In the genomic region with DNA sequence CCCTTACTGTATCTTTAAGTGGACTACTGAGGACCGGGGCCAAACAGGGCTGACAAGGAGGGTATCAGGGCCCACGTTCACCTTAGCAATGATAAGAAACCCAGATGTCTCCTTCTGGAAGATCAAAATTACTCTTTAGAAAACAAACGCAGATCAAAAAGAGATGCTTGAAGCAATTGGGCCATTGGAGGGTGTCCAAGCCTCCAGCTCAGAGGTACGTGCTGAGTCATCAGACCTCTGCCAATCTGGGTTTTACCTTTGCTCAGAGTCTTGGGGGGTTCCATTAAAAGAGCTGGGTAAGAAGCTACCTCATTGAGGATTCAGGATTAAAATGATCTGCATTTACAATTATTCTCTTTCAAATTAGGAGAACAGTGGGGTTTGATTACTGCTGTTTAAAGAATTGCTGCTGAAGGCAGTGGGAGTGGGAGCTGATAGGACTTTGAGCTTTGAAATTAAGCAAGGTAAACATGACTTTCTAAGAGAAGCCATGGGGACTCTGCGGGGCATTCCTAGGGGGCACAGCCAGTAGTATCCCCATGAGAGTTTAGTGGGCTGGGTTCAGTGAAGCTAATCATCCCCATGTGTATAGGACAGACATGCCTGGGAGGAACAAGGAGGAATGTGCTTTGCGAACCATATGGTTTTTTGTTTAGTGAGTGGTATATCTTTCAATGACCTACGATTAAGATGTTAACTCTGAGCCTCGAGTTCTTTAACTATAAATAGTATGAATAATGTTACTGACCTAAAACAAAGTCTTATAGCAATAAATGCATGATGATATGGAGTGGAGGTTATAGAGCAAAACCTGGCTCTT, we compare ENCODE assay signal across 17 mouse cellular contexts.
DNase-seq lines count a peak whose midpoint lies in the region; ATAC-seq and TF ChIP-seq lines count a peak whose summit lies in the region.
"Had no signal": no experiment of that assay in that cellular context is flagged by ENCODE, and none has a peak within 500 bp of the region (broad histone marks: within the 10 kb centered on the region; RNA-seq: fewer than 3 reads in every experiment).

No protein-coding gene starts in this region.

- 50% methylated on average over 8 of the region's 8 CpGs for WGBS in kidney, embryonic 16.5 days

- H3K36me3 ChIP-seq in E14TG2a.4 (ENCODE audit: insufficient read depth, low read length), result no peaks in the 10 kb centered on the region
- 0 out of 2 replicates have a peak, but pooled peaks cover 2% of the 10 kb centered on the region for H3K36me3 ChIP-seq in kidney, embryonic 16.5 days (ENCODE audit: insufficient read depth, low read length)
- H3K36me3 ChIP-seq: forebrain, embryonic 15.5 days; heart, embryonic 13.5 days; hindbrain, embryonic 10.5 days; midbrain, embryonic 13.5 days had no signal

- H3K4me2 ChIP-seq in kidney, embryonic 16.5 days (replicated peaks; ENCODE audit: low read depth, low read length), result no peak overlapping the region
- H3K4me2 ChIP-seq: forebrain, embryonic 15.5 days; heart, embryonic 13.5 days; lung, embryonic 14.5 days; midbrain, embryonic 13.5 days had no signal

- peaks cover 90% of the 10 kb centered on the region for H3K4me1 ChIP-seq in E14TG2a.4 (replicated peaks; ENCODE audit: low read depth, low read length)
- H3K4me1 ChIP-seq in kidney, embryonic 16.5 days (ENCODE audit: insufficient read depth, low read length), result peaks cover 37% of the 10 kb centered on the region
- H3K4me1 ChIP-seq: forebrain, embryonic 15.5 days; midbrain, embryonic 13.5 days had no signal

- ATAC-seq in kidney, embryonic 16.5 days (ENCODE audit: low FRiP score, low TSS enrichment), result peak; percentile 53; the same call in 1 of the 2 replicates
- ATAC-seq: forebrain, embryonic 15.5 days; inflammation-experienced regulatory T-cells, adult 6 months; midbrain, embryonic 13.5 days had no signal

- 0 out of 2 replicates have a peak overlapping the region, but pooled peaks have one; percentile 52 for H3K27ac ChIP-seq in kidney, embryonic 16.5 days (ENCODE audit: low read length)
- H3K27ac ChIP-seq: forebrain, embryonic 15.5 days; heart, embryonic 13.5 days; hindbrain, embryonic 10.5 days; macrophage; midbrain, embryonic 13.5 days had no signal

- TF ChIP-seq CTCF in E14TG2a.4 (conservative IDR thresholded peaks at IDR 0.05; ENCODE audit: low read length), result no peak

- H3K27me3 ChIP-seq in E14TG2a.4 (ENCODE audit: insufficient read depth, low read length), result no peaks in the 10 kb centered on the region
- no peaks in the 10 kb centered on the region for H3K27me3 ChIP-seq in kidney, embryonic 16.5 days (ENCODE audit: insufficient read depth, low read length)
- H3K27me3 ChIP-seq: forebrain, embryonic 15.5 days; heart, embryonic 13.5 days; midbrain, embryonic 13.5 days had no signal

- DNase-seq in cerebellum, adult 9-10 months, result peak; percentile 39
- DNase-seq in cerebellum, postnatal 4 days (ENCODE audit: low spot score in 2 of 2), result no peak
- DNase-seq in R1 (ENCODE audit: low read depth, low spot score), result peak; percentile 69
- no peak for DNase-seq in urinary bladder, postnatal 25 days (ENCODE audit: low spot score)
- no peak for DNase-seq in retina, postnatal 1 day
- DNase-seq: cerebellum, adult 11 months; liver; lung, embryonic 14.5 days; right cerebral cortex, postnatal 25 days had no signal

- no peak overlapping the region for H3K9ac ChIP-seq in kidney, embryonic 16.5 days (replicated peaks; ENCODE audit: low read length)
- H3K9ac ChIP-seq: forebrain, embryonic 15.5 days; heart, embryonic 13.5 days; lung, embryonic 14.5 days; midbrain, embryonic 13.5 days had no signal

- no peaks in the 10 kb centered on the region for H3K9me3 ChIP-seq in E14TG2a.4 (ENCODE audit: low read length)
- H3K9me3 ChIP-seq in kidney, embryonic 16.5 days (ENCODE audit: low read length), result no peaks in the 10 kb centered on the region
- H3K9me3 ChIP-seq: forebrain, embryonic 15.5 days; heart, embryonic 13.5 days; hindbrain, embryonic 10.5 days; midbrain, embryonic 13.5 days had no signal

- 0 out of 2 replicates have a peak overlapping the region, but pooled peaks have one; percentile 14 for H3K4me3 ChIP-seq in E14TG2a.4 (replicated peaks; ENCODE audit: low read length)
- no peak overlapping the region for H3K4me3 ChIP-seq in kidney, embryonic 16.5 days (ENCODE audit: low read length)
- H3K4me3 ChIP-seq: forebrain, embryonic 15.5 days; heart, embryonic 13.5 days; hindbrain, embryonic 10.5 days; midbrain, embryonic 13.5 days had no signal

Comparison
In these comparisons a context has a peak if more than half of its experiments do, and no peak if none do; other contexts are left out.
1. DNase-seq: peak in cerebellum, adult 9-10 months (single experiment) and R1 (single experiment); none in cerebellum, postnatal 4 days (0 of 2), urinary bladder, postnatal 25 days (single experiment) and retina, postnatal 1 day (single experiment).